Mouse (Mus musculus) forebrain, embryonic 11.5 days (tissue): ENCODE results near the gene Ccdc88c. TPM values are rescaled to one million over a fixed set of nuclear protein-coding genes. Genes with fewer than 3 reads are reported as not detected.

ENCODE experiments used
- ATAC-seq: fragments of 200-750 bp; cut with Nextera tagmentation; replicated peaks from 2 replicates; pipeline ENCODE4 v1.8.0; 2017; ENCODE audit warnings: moderate TSS enrichment; ENCODE audit not compliant: low FRiP score
- DNase-seq: peaks from one replicate; pipeline ENCODE4 v3.0.0-alpha.2; 2017; ENCODE audit warnings: low spot score
- H3K27ac ChIP-seq: fragments of 300-500 bp; sonication (generic); 2 replicates; pipeline ENCODE4 v1.5.1; 2014; ENCODE audit warnings: low read depth, low read length
- H3K27me3 ChIP-seq: fragments of 300-500 bp; sonication (generic); 2 replicates; pipeline ENCODE4 v1.6.1; 2014; ENCODE audit warnings: mild to moderate bottlenecking, low read length, mixed read lengths; ENCODE audit not compliant: control insufficient read depth, insufficient read depth
- H3K36me3 ChIP-seq: fragments of 300-500 bp; sonication (generic); 2 replicates; pipeline ENCODE4 v1.6.1; 2014; ENCODE audit warnings: mild to moderate bottlenecking, low read length, moderate library complexity, mixed read lengths; ENCODE audit not compliant: control insufficient read depth, insufficient read depth
- H3K4me1 ChIP-seq: fragments of 300-500 bp; sonication (generic); replicated peaks from 2 replicates; pipeline ENCODE4 v1.6.1; 2014; ENCODE audit warnings: low read length, mixed read lengths; ENCODE audit not compliant: control insufficient read depth, insufficient read depth
- H3K4me2 ChIP-seq: fragments of 300-500 bp; sonication (generic); 2 replicates; pipeline ENCODE4 v1.6.1; 2014; ENCODE audit warnings: low read depth, mild to moderate bottlenecking, low read length, moderate library complexity, mixed read lengths; ENCODE audit not compliant: severe bottlenecking
- H3K4me3 ChIP-seq: fragments of 300-500 bp; sonication (generic); 2 replicates; pipeline ENCODE4 v1.5.1; 2014; ENCODE audit warnings: low read depth, low read length
- H3K9ac ChIP-seq: fragments of 300-500 bp; sonication (generic); 2 replicates; pipeline ENCODE4 v1.6.1; 2014; ENCODE audit warnings: low read length
- H3K9me3 ChIP-seq: fragments of 300-500 bp; sonication (generic); 2 replicates; pipeline ENCODE4 v1.6.1; 2016; ENCODE audit warnings: low read length, mixed read lengths; ENCODE audit not compliant: control insufficient read depth
- WGBS: fragments of 180-500 bp; shearing (Covaris S2); extraction: QIAGEN DNeasy Blood & Tissue Kit; methylation state at CpG from one replicate; pipeline ENCODE4 v1.1.7; 2014; 5-methylcytosine and 5-hydroxymethylcytosine counted together
- polyA plus RNA-seq: library from polyadenylated mRNA; unstranded; fragments of >200 nt; fragmentation: Nextera tagmentation; extraction: Ambion mirVana; gene quantifications from 2 replicates; pipeline ENCODE4 v1.2.1, GENCODE M21; 2014

The Ccdc88c gene
- polyA plus RNA-seq: 22.5 and 27.7 TPM in 2 replicates

GRCm38 (mm10) chr12:101028954-101029731, at the start of gene Ccdc88c:
Gene Ccdc88c, minus strand, starts transcription at chr12:101029056.
- H3K9ac ChIP-seq: peak within 1 kb of the TSS; percentile 98

GRCm38 (mm10) chr12:101077955-101078354, 49.1 kb upstream of the Ccdc88c start:
- H3K4me2 ChIP-seq: no peak overlapping the region
- no peak overlapping the region for H3K9ac ChIP-seq
- no peaks in the 10 kb centered on the region for H3K9me3 ChIP-seq
- H3K4me1 ChIP-seq: peaks cover 4% of the 10 kb centered on the region; the same call in 1 of the 2 replicates
- H3K27ac ChIP-seq: no peak overlapping the region
- no peaks in the 10 kb centered on the region for H3K27me3 ChIP-seq
- ATAC-seq (no peak), DNase-seq (no peak)
- peaks cover 2% of the 10 kb centered on the region; the same call in 1 of the 2 replicates for H3K36me3 ChIP-seq
- no peak overlapping the region for H3K4me3 ChIP-seq

More at GRCm38 (mm10) chr12:101028954-101029731, at the start of gene Ccdc88c:
- Histone ChIP-seq H3K4me2 (peak within 1 kb of the TSS; percentile 70), H3K9me3 (no peaks in the 10 kb centered on the region), H3K4me1 (peaks cover 14% of the 10 kb centered on the region; the same call in 1 of the 2 replicates), H3K36me3 (no peaks in the 10 kb centered on the region), H3K27me3 (no peaks in the 10 kb centered on the region), H3K4me3 (peak within 1 kb of the TSS; percentile 78), H3K27ac (peak within 1 kb of the TSS; percentile 95)
- ATAC-seq (peak; percentile 90), DNase-seq (peak; percentile 94)
- under 1% methylated on average over 54 of the region's 56 CpGs for WGBS

- H3K27ac ChIP-seq: no peak overlapping the region
- H3K9ac ChIP-seq: no peak overlapping the region
- H3K36me3 ChIP-seq: peaks cover 2% of the 10 kb centered on the region; the same call in 1 of the 2 replicates
- 96% methylated on average over 3 of the region's 3 CpGs for WGBS
- no peak overlapping the region for H3K4me2 ChIP-seq
- no peaks in the 10 kb centered on the region for H3K27me3 ChIP-seq
- no peaks in the 10 kb centered on the region for H3K9me3 ChIP-seq
- DNase-seq (no peak), ATAC-seq (no peak)
- no peaks in the 10 kb centered on the region for H3K4me1 ChIP-seq
- H3K4me3 ChIP-seq: no peak overlapping the region
These were observed 46.6 kb upstream of the Ccdc88c start for GRCm38 (mm10) chr12:101075433-101075832.

GRCm38 (mm10) chr12:101074821-101075429, 46.1 kb upstream of the Ccdc88c start:
- Histone ChIP-seq H3K4me1 (no peaks in the 10 kb centered on the region), H3K4me2 (no peak overlapping the region), H3K9me3 (no peaks in the 10 kb centered on the region), H3K27me3 (no peaks in the 10 kb centered on the region), H3K27ac (no peak overlapping the region), H3K36me3 (peaks cover 2% of the 10 kb centered on the region; the same call in 1 of the 2 replicates), H3K4me3 (no peak overlapping the region), H3K9ac (no peak overlapping the region)
- no peak for DNase-seq
- no peak for ATAC-seq
- 99% methylated on average over 4 of the region's 4 CpGs for WGBS

GRCm38 (mm10) chr12:101069813-101070212, 41.0 kb upstream of the Ccdc88c start:
- ATAC-seq (no peak), DNase-seq (no peak)
- Histone ChIP-seq H3K9me3 (no peaks in the 10 kb centered on the region), H3K27me3 (no peaks in the 10 kb centered on the region), H3K27ac (no peak overlapping the region), H3K9ac (no peak overlapping the region), H3K36me3 (no peaks in the 10 kb centered on the region), H3K4me3 (no peak overlapping the region), H3K4me1 (no peaks in the 10 kb centered on the region), H3K4me2 (no peak overlapping the region)
- 91% methylated on average over 1 of the region's 1 CpGs for WGBS

GRCm38 (mm10) chr12:101066329-101066728, 37.5 kb upstream of the Ccdc88c start:
- Histone ChIP-seq H3K27ac (no peak overlapping the region), H3K9me3 (no peaks in the 10 kb centered on the region), H3K4me3 (no peak overlapping the region), H3K27me3 (no peaks in the 10 kb centered on the region), H3K4me1 (no peaks in the 10 kb centered on the region), H3K36me3 (peaks cover 3% of the 10 kb centered on the region), H3K4me2 (no peak overlapping the region), H3K9ac (no peak overlapping the region)
- DNase-seq: no peak
- WGBS: 79% methylated on average over 1 of the region's 1 CpGs
- no peak for ATAC-seq

GRCm38 (mm10) chr12:101039956-101040355, 11.1 kb upstream of the Ccdc88c start:
- no peak for DNase-seq
- H3K27me3 ChIP-seq: no peaks in the 10 kb centered on the region
- no peak overlapping the region for H3K4me2 ChIP-seq
- no peak overlapping the region for H3K4me3 ChIP-seq
- ATAC-seq: no peak
- no peak overlapping the region for H3K9ac ChIP-seq
- no peak overlapping the region for H3K27ac ChIP-seq
- peaks cover 15% of the 10 kb centered on the region; the same call in 1 of the 2 replicates for H3K36me3 ChIP-seq
- no peaks in the 10 kb centered on the region for H3K9me3 ChIP-seq
- no peaks in the 10 kb centered on the region for H3K4me1 ChIP-seq

- H3K4me1 ChIP-seq: peaks cover 14% of the 10 kb centered on the region; the same call in 1 of the 2 replicates
- no peaks in the 10 kb centered on the region for H3K9me3 ChIP-seq
- H3K27me3 ChIP-seq: no peaks in the 10 kb centered on the region
- H3K9ac ChIP-seq: peak overlapping the region; percentile 98
- DNase-seq (no peak), ATAC-seq (no peak; the same call in 1 of the 2 replicates)
- under 1% methylated on average over 64 of the region's 67 CpGs for WGBS
- peak overlapping the region; percentile 70 for H3K4me2 ChIP-seq
- no peaks in the 10 kb centered on the region for H3K36me3 ChIP-seq
- H3K27ac ChIP-seq: peak overlapping the region; percentile 95
- peak overlapping the region; percentile 78 for H3K4me3 ChIP-seq
These were observed 456 bp downstream of the Ccdc88c start for GRCm38 (mm10) chr12:101028247-101028953.
